Mouse (Mus musculus) liver, postnatal 0 days (tissue): ENCODE data around the gene Miox. TPM values are rescaled to one million over a fixed set of nuclear protein-coding genes. Genes with fewer than 3 reads are reported as not detected.

ENCODE experiments used
- ATAC-seq: fragments of 200-750 bp; cut with Nextera tagmentation; 2 replicates; pipeline ENCODE4 v1.8.0; 2017; ENCODE audit warnings: mild to moderate bottlenecking, moderate library complexity
- DNase-seq: peaks from one replicate; pipeline ENCODE4 v3.0.0-alpha.2; 2016
- H3K27ac ChIP-seq: fragments of 300-500 bp; sonication (generic); 2 replicates; pipeline ENCODE4 v1.5.1; 2014; ENCODE audit warnings: antibody characterized with exemption, moderate library complexity, mild to moderate bottlenecking, low read depth
- H3K27me3 ChIP-seq: fragments of 300-500 bp; sonication (generic); 2 replicates; pipeline ENCODE4 v1.6.1; 2014; ENCODE audit warnings: low read length, control low read depth, mixed read lengths; ENCODE audit not compliant: insufficient read depth
- H3K36me3 ChIP-seq: fragments of 300-500 bp; sonication (generic); replicated peaks from 2 replicates; pipeline ENCODE4 v1.6.1; 2014; ENCODE audit warnings: mild to moderate bottlenecking, control low read depth, low read length, moderate library complexity, mixed read lengths; ENCODE audit not compliant: insufficient read depth
- H3K4me1 ChIP-seq: fragments of 300-500 bp; sonication (generic); 2 replicates; pipeline ENCODE4 v1.6.1; 2014; ENCODE audit warnings: antibody characterized with exemption, mild to moderate bottlenecking, control low read depth; ENCODE audit not compliant: insufficient read depth
- H3K4me2 ChIP-seq: fragments of 300-500 bp; sonication (generic); 2 replicates; pipeline ENCODE4 v1.6.1; 2014; ENCODE audit warnings: low read depth, mild to moderate bottlenecking, low read length, moderate library complexity, mixed read lengths
- H3K4me3 ChIP-seq: fragments of 300-500 bp; sonication (generic); 2 replicates; pipeline ENCODE4 v1.5.1; 2014; ENCODE audit warnings: low read depth, low read length
- H3K9ac ChIP-seq: fragments of 300-500 bp; sonication (generic); replicated peaks from 2 replicates; pipeline ENCODE4 v1.6.1; 2014; ENCODE audit warnings: mild to moderate bottlenecking, moderate library complexity
- H3K9me3 ChIP-seq: fragments of 300-500 bp; sonication (generic); 2 replicates; pipeline ENCODE4 v1.6.1; 2016; ENCODE audit warnings: mild to moderate bottlenecking, control low read depth, low read length, mixed read lengths
- CTCF ChIP-seq: sonication (generic); IDR thresholded peaks from 2 replicates; pipeline ENCODE4 v1.5.1; 2016; ENCODE audit warnings: antibody characterized with exemption, low read depth
- EP300 ChIP-seq: IDR thresholded peaks from 2 replicates; pipeline ENCODE4 v1.6.1; 2016; ENCODE audit warnings: antibody characterized with exemption, low read depth, mild to moderate bottlenecking
- WGBS: fragments of 180-500 bp; shearing (Covaris S2); extraction: QIAGEN DNeasy Blood & Tissue Kit; methylation state at CpG from one replicate; pipeline ENCODE4 v1.1.7; 2014; ENCODE audit not compliant: insufficient replicate concordance; 5-methylcytosine and 5-hydroxymethylcytosine counted together
- polyA plus RNA-seq: library from polyadenylated mRNA; unstranded; fragments of >200 nt; fragmentation: Nextera tagmentation; extraction: Ambion mirVana; gene quantifications from 2 replicates; pipeline ENCODE4 v1.2.1, GENCODE M21; 2015

Gene Miox
- polyA plus RNA-seq, 1 experiment from 2014 or later = 27.0 TPM

GRCm38 (mm10) chr15:89300180-89300579, 34.0 kb upstream of the Miox start:
- no peak overlapping the region for H3K4me2 ChIP-seq
- no peaks in the 10 kb centered on the region for H3K9me3 ChIP-seq
- TF ChIP-seq CTCF = no peak
- H3K4me1 ChIP-seq = no peaks in the 10 kb centered on the region
- H3K9ac ChIP-seq = no peak overlapping the region
- ATAC-seq = no peak
- no peaks in the 10 kb centered on the region for H3K27me3 ChIP-seq
- WGBS = 80% methylated on average over 13 of the region's 13 CpGs
- no peak overlapping the region for H3K4me3 ChIP-seq
- H3K36me3 ChIP-seq = peaks cover 66% of the 10 kb centered on the region
- H3K27ac ChIP-seq = no peak overlapping the region
- no peak for DNase-seq

- no peak overlapping the region for H3K9ac ChIP-seq
- no peaks in the 10 kb centered on the region for H3K9me3 ChIP-seq
- H3K4me3 ChIP-seq = no peak overlapping the region
- no peaks in the 10 kb centered on the region for H3K27me3 ChIP-seq
- H3K36me3 ChIP-seq = peaks cover 66% of the 10 kb centered on the region
- H3K4me1 ChIP-seq = no peaks in the 10 kb centered on the region
- DNase-seq (no peak), ATAC-seq (no peak)
- no peak overlapping the region for H3K4me2 ChIP-seq
- 83% methylated on average over 8 of the region's 8 CpGs for WGBS
- TF ChIP-seq EP300 (no peak), CTCF (no peak)
- H3K27ac ChIP-seq = no peak overlapping the region
Observed at GRCm38 (mm10) chr15:89300600-89300999, 33.6 kb upstream of the Miox start.

- Histone ChIP-seq H3K4me3 (no peak overlapping the region), H3K27ac (no peak overlapping the region), H3K4me1 (peaks cover 10% of the 10 kb centered on the region), H3K36me3 (peaks cover 55% of the 10 kb centered on the region), H3K9me3 (no peaks in the 10 kb centered on the region), H3K9ac (no peak overlapping the region), H3K27me3 (no peaks in the 10 kb centered on the region), H3K4me2 (no peak overlapping the region)
- ATAC-seq = no peak
- no peak for DNase-seq
- TF ChIP-seq EP300 = no peak
- TF ChIP-seq CTCF = no peak
- WGBS = 82% methylated on average over 1 of the region's 1 CpGs
Observed at GRCm38 (mm10) chr15:89305966-89306365, 28.2 kb upstream of the Miox start.

- ATAC-seq = no peak
Observed at GRCm38 (mm10) chr15:89307461-89307860, 26.7 kb upstream of the Miox start.

GRCm38 (mm10) chr15:89308406-89309139, 25.6 kb upstream of the Miox start:
- H3K27ac ChIP-seq = no peak overlapping the region
- no peak for TF ChIP-seq CTCF
- no peak for TF ChIP-seq EP300
- no peak overlapping the region for H3K4me2 ChIP-seq
- no peaks in the 10 kb centered on the region for H3K9me3 ChIP-seq
- H3K4me1 ChIP-seq = peaks cover 16% of the 10 kb centered on the region
- ATAC-seq (no peak), DNase-seq (no peak)
- 76% methylated on average over 7 of the region's 7 CpGs for WGBS
- H3K4me3 ChIP-seq = no peak overlapping the region
- no peaks in the 10 kb centered on the region for H3K27me3 ChIP-seq
- no peak overlapping the region for H3K9ac ChIP-seq
- peaks cover 33% of the 10 kb centered on the region for H3K36me3 ChIP-seq

More at GRCm38 (mm10) chr15:89307461-89307860, 26.7 kb upstream of the Miox start:
- DNase-seq = no peak
- H3K9ac ChIP-seq = no peak overlapping the region
- H3K9me3 ChIP-seq = no peaks in the 10 kb centered on the region
- WGBS = 85% methylated on average over 13 of the region's 13 CpGs
- TF ChIP-seq CTCF (no peak), EP300 (no peak)
- H3K27ac ChIP-seq = no peak overlapping the region
- peaks cover 42% of the 10 kb centered on the region for H3K36me3 ChIP-seq
- H3K27me3 ChIP-seq = no peaks in the 10 kb centered on the region
- H3K4me3 ChIP-seq = no peak overlapping the region
- H3K4me2 ChIP-seq = no peak overlapping the region
- peaks cover 10% of the 10 kb centered on the region for H3K4me1 ChIP-seq

GRCm38 (mm10) chr15:89309962-89310498, 24.2 kb upstream of the Miox start:
- no peak for DNase-seq
- Histone ChIP-seq H3K4me1 (peaks cover 24% of the 10 kb centered on the region), H3K27ac (0 out of 2 replicates have a peak overlapping the region, but pooled peaks have one; percentile 16), H3K4me3 (no peak overlapping the region), H3K9ac (peak overlapping the region; percentile 41), H3K27me3 (no peaks in the 10 kb centered on the region), H3K9me3 (no peaks in the 10 kb centered on the region), H3K4me2 (no peak overlapping the region), H3K36me3 (peaks cover 19% of the 10 kb centered on the region)
- TF ChIP-seq EP300 (no peak), CTCF (no peak)
- WGBS = 19% methylated on average over 6 of the region's 6 CpGs
- peak; percentile 8; the same call in 1 of the 2 replicates for ATAC-seq
